Mouse (Mus musculus) heart, embryonic 12.5 days (tissue): Measurements from ENCODE around the gene Slc27a2. TPM values are rescaled to one million over a fixed set of nuclear protein-coding genes. Genes with fewer than 3 reads are reported as not detected.
A peak's percentile ranks its signal among the peaks of the same experiment; 100 is the strongest.

ENCODE experiments used
- ATAC-seq: fragments of 200-750 bp; cut with Nextera tagmentation; 2 replicates; pipeline ENCODE4 v1.8.0; 2017; ENCODE audit warnings: moderate TSS enrichment, moderate library complexity; ENCODE audit not compliant: insufficient number of reproducible peaks, low FRiP score
- H3K27ac ChIP-seq: fragments of 300-500 bp; sonication (generic); 2 replicates; pipeline ENCODE4 v1.5.1; 2016; ENCODE audit warnings: mild to moderate bottlenecking, moderate library complexity; ENCODE audit not compliant: poor library complexity, severe bottlenecking
- H3K27me3 ChIP-seq: fragments of 300-500 bp; sonication (generic); replicated peaks from 2 replicates; pipeline ENCODE4 v1.6.1; 2016; ENCODE audit warnings: mild to moderate bottlenecking, moderate library complexity
- H3K36me3 ChIP-seq: fragments of 300-500 bp; sonication (generic); 2 replicates; pipeline ENCODE4 v1.6.1; 2016; ENCODE audit warnings: mild to moderate bottlenecking, moderate library complexity
- H3K4me1 ChIP-seq: fragments of 300-500 bp; sonication (generic); replicated peaks from 2 replicates; pipeline ENCODE4 v1.6.1; 2016; ENCODE audit warnings: mild to moderate bottlenecking
- H3K4me2 ChIP-seq: fragments of 300-500 bp; sonication (generic); 2 replicates; pipeline ENCODE4 v1.6.1; 2016; ENCODE audit warnings: mild to moderate bottlenecking, moderate library complexity
- H3K4me3 ChIP-seq: fragments of 300-500 bp; sonication (generic); 2 replicates; pipeline ENCODE4 v1.5.1; 2016; ENCODE audit warnings: mild to moderate bottlenecking
- H3K9ac ChIP-seq: fragments of 300-500 bp; sonication (generic); 2 replicates; pipeline ENCODE4 v1.6.1; 2016; ENCODE audit warnings: mild to moderate bottlenecking, moderate library complexity
- H3K9me3 ChIP-seq: fragments of 300-500 bp; sonication (generic); replicated peaks from 2 replicates; pipeline ENCODE4 v1.6.1; 2016; ENCODE audit warnings: mild to moderate bottlenecking, moderate library complexity
- WGBS: fragments of 180-500 bp; shearing (Covaris S2); methylation state at CpG from one replicate; pipeline ENCODE4 v1.1.7; 2016; 5-methylcytosine and 5-hydroxymethylcytosine counted together
- polyA plus RNA-seq: library from polyadenylated mRNA; unstranded; fragments of >200 nt; fragmentation: Nextera tagmentation; extraction: Ambion mirVana; gene quantifications from 2 replicates; pipeline ENCODE4 v1.2.1, GENCODE M21; 2016

Gene Slc27a2
- polyA plus RNA-seq, 1 experiment from 2014 or later, result 0.86 TPM

- no peak for ATAC-seq
- no peak overlapping the region for H3K9ac ChIP-seq
- no peaks in the 10 kb centered on the region for H3K27me3 ChIP-seq
- H3K36me3 ChIP-seq, result no peaks in the 10 kb centered on the region
- WGBS, result 74% methylated on average over 3 of the region's 3 CpGs
- no peaks in the 10 kb centered on the region for H3K4me1 ChIP-seq
- H3K27ac ChIP-seq, result no peak overlapping the region
- no peaks in the 10 kb centered on the region; the same call in 1 of the 2 replicates for H3K9me3 ChIP-seq
- H3K4me3 ChIP-seq, result no peak overlapping the region
- H3K4me2 ChIP-seq, result no peak overlapping the region
Measured at GRCm38 (mm10) chr2:126587468-126587867, 35.3 kb downstream of the Slc27a2 start.

GRCm38 (mm10) chr2:126591304-126591703 lies 39.1 kb downstream of the Slc27a2 start:
- ATAC-seq, result no peak
- no peaks in the 10 kb centered on the region; the same call in 1 of the 2 replicates for H3K9me3 ChIP-seq
- no peak overlapping the region for H3K9ac ChIP-seq
- H3K27ac ChIP-seq, result no peak overlapping the region
- no peaks in the 10 kb centered on the region for H3K36me3 ChIP-seq
- WGBS, result 86% methylated on average over 4 of the region's 4 CpGs
- no peak overlapping the region for H3K4me3 ChIP-seq
- H3K4me2 ChIP-seq, result no peak overlapping the region
- no peaks in the 10 kb centered on the region for H3K4me1 ChIP-seq
- no peaks in the 10 kb centered on the region for H3K27me3 ChIP-seq

GRCm38 (mm10) chr2:126593831-126594610 lies 41.8 kb downstream of the Slc27a2 start:
- 13% methylated on average over 26 of the region's 26 CpGs for WGBS
- Histone ChIP-seq H3K27me3 (no peaks in the 10 kb centered on the region), H3K9ac (peak overlapping the region; percentile 51), H3K9me3 (no peaks in the 10 kb centered on the region), H3K4me1 (no peaks in the 10 kb centered on the region), H3K27ac (no peak overlapping the region), H3K4me2 (peak overlapping the region; percentile 74), H3K36me3 (no peaks in the 10 kb centered on the region), H3K4me3 (peak overlapping the region; percentile 35)
- ATAC-seq, result no peak; the same call in 1 of the 2 replicates

- H3K36me3 ChIP-seq, result no peaks in the 10 kb centered on the region
- H3K4me2 ChIP-seq, result no peak overlapping the region
- 82% methylated on average over 7 of the region's 7 CpGs for WGBS
- H3K4me1 ChIP-seq, result 0 out of 2 replicates have a peak, but pooled peaks cover 3% of the 10 kb centered on the region
- H3K9ac ChIP-seq, result no peak overlapping the region
- H3K27ac ChIP-seq, result no peak overlapping the region
- peaks cover 9% of the 10 kb centered on the region for H3K27me3 ChIP-seq
- H3K9me3 ChIP-seq, result no peaks in the 10 kb centered on the region
- ATAC-seq, result no peak
- no peak overlapping the region for H3K4me3 ChIP-seq
Measured at GRCm38 (mm10) chr2:126596347-126597072, 44.3 kb downstream of the Slc27a2 start.

GRCm38 (mm10) chr2:126597279-126598241 lies 45.4 kb downstream of the Slc27a2 start:
- Histone ChIP-seq H3K4me2 (no peak overlapping the region), H3K36me3 (no peaks in the 10 kb centered on the region), H3K27ac (no peak overlapping the region), H3K4me3 (no peak overlapping the region), H3K9ac (no peak overlapping the region), H3K4me1 (0 out of 2 replicates have a peak, but pooled peaks cover 3% of the 10 kb centered on the region), H3K27me3 (peaks cover 9% of the 10 kb centered on the region), H3K9me3 (no peaks in the 10 kb centered on the region)
- 72% methylated on average over 20 of the region's 20 CpGs for WGBS
- ATAC-seq, result no peak

- 55% methylated on average over 2 of the region's 2 CpGs for WGBS
- Histone ChIP-seq H3K9me3 (no peaks in the 10 kb centered on the region), H3K4me3 (no peak overlapping the region), H3K27ac (no peak overlapping the region), H3K9ac (no peak overlapping the region), H3K27me3 (peaks cover 9% of the 10 kb centered on the region), H3K4me2 (no peak overlapping the region), H3K4me1 (0 out of 2 replicates have a peak, but pooled peaks cover 3% of the 10 kb centered on the region), H3K36me3 (no peaks in the 10 kb centered on the region)
- ATAC-seq, result no peak
Measured at GRCm38 (mm10) chr2:126598359-126598758, 46.2 kb downstream of the Slc27a2 start.

GRCm38 (mm10) chr2:126599005-126599404 lies 46.8 kb downstream of the Slc27a2 start:
- Histone ChIP-seq H3K4me2 (peak overlapping the region; percentile 31), H3K9me3 (no peaks in the 10 kb centered on the region), H3K27ac (no peak overlapping the region), H3K4me1 (0 out of 2 replicates have a peak, but pooled peaks cover 3% of the 10 kb centered on the region), H3K9ac (no peak overlapping the region), H3K36me3 (no peaks in the 10 kb centered on the region), H3K27me3 (peaks cover 9% of the 10 kb centered on the region), H3K4me3 (no peak overlapping the region)
- no peak for ATAC-seq
- WGBS, result 4% methylated on average over 3 of the region's 3 CpGs

GRCm38 (mm10) chr2:126600533-126600932 lies 48.3 kb downstream of the Slc27a2 start:
- Histone ChIP-seq H3K4me1 (0 out of 2 replicates have a peak, but pooled peaks cover 3% of the 10 kb centered on the region), H3K4me2 (no peak overlapping the region), H3K27me3 (peaks cover 9% of the 10 kb centered on the region), H3K9ac (no peak overlapping the region), H3K9me3 (no peaks in the 10 kb centered on the region), H3K4me3 (no peak overlapping the region), H3K36me3 (no peaks in the 10 kb centered on the region), H3K27ac (no peak overlapping the region)
- 78% methylated on average over 14 of the region's 14 CpGs for WGBS
- no peak for ATAC-seq

- Histone ChIP-seq H3K4me3 (no peak overlapping the region), H3K4me1 (0 out of 2 replicates have a peak, but pooled peaks cover 4% of the 10 kb centered on the region), H3K27ac (no peak overlapping the region), H3K36me3 (no peaks in the 10 kb centered on the region), H3K9ac (no peak overlapping the region), H3K9me3 (no peaks in the 10 kb centered on the region), H3K27me3 (peaks cover 9% of the 10 kb centered on the region), H3K4me2 (no peak overlapping the region)
- 81% methylated on average over 14 of the region's 14 CpGs for WGBS
- no peak for ATAC-seq
Measured at GRCm38 (mm10) chr2:126601918-126602600, 49.9 kb downstream of the Slc27a2 start.

- 67% methylated on average over 15 of the region's 15 CpGs for WGBS
- no peaks in the 10 kb centered on the region; the same call in 1 of the 2 replicates for H3K27me3 ChIP-seq
- no peaks in the 10 kb centered on the region for H3K36me3 ChIP-seq
- no peaks in the 10 kb centered on the region for H3K9me3 ChIP-seq
- H3K9ac ChIP-seq, result no peak overlapping the region
- no peak overlapping the region for H3K4me2 ChIP-seq
- ATAC-seq, result no peak
- H3K4me3 ChIP-seq, result no peak overlapping the region
- no peak overlapping the region for H3K27ac ChIP-seq
- 0 out of 2 replicates have a peak, but pooled peaks cover 6% of the 10 kb centered on the region for H3K4me1 ChIP-seq
Measured at GRCm38 (mm10) chr2:126606061-126606687, 54.0 kb downstream of the Slc27a2 start.
